Mouse (Mus musculus) urinary bladder, adult 18-20 months (tissue): Measurements from ENCODE around the gene Tmem198.

ENCODE experiments used
- DNase-seq, 2 experiments: peaks; one replicate each; pipeline ENCODE4 v3.0.0; 2022; ENCODE audit warnings: low spot score in 2 of 2, mixed read lengths in 2 of 2

The Tmem198 gene

DNA sequence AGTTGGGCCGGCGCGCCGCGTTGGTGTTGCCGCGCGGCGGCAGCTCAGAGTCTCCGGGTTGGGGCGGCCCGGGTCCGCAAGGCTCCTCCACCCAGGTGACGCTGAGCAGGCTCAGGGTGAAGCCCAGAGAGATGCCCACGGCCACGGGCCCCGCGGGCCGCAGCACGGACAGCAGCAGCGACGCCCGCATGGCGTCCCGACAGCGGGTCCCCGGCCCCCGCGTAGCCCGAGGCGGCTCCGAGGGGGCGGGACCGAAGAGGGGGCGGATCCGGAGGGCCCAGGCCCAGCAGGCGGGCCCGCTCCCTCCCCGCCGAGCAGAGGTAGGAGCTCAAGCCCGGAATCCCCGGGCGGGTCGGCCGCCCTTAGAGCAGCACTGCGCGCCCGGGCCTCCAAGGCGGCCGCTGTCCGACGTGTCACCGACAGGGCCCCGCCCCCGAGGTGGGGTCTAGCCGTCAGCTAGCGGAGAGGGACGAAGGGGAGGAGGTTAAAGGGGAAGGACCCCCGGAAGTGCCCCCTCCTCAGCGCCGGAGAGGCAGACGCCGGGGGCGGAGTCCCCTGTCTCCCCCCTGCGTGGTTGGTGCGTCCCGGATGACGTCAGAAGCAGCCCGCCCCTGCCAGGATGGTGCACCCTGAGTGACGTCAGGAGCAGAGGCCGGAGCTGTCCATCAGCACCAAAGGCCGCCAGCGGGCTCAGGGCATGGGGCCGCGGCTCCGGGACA, at the start of gene Tmem198, which contains the start of gene Chpf:
Tmem198 (plus strand) TSS at position 617 of the 719 bp plus-strand sequence.
Chpf (minus strand) TSS at position 392 of the 719 bp plus-strand sequence.
- peak; percentile 92 to 93 for DNase-seq

DNA sequence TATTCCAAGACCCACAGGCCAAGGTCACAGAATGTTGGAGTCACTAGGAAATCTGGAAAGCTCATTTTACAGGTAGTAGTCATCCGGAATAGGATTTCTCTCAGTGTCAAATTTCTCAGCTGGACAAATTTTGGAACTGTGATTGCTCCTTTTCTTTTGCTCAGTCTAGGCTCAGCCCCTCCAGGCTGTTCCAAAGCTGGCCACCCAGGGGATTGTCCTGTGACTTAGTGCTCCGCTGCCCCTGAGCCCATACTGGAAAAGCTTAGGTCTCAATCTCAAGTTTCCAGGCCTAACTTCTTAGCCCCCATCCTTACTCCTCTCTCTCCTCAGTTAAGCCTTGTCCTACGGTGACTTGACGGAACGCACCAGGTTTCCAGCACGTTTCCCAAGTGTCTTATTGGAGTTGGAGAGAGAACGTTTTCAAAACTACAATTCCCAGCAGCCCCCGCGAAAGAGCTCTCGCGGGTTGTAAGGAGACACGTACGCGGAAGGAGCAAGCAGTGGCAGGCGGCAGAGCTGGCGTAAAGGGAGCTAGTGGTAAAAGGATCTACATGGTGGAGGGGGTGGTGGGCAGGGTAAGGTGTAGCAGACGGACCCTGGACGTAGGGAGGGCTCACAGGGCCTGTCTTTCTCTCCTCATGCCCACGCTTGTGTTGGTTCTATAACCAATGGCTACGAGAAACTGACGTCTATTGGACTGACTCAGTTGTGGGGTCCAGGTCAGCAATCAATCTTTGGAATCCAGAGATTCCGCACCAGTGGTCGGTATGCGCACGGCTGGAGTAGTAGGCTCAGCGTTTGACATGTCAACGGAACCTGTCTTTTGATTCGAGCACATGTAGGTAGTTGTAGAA, 43.6 kb upstream of the Tmem198 start, which contains the start of gene Gmppa:
Gmppa (plus strand) TSS at position 456 of the 854 bp plus-strand sequence.
- peak; percentile 76 to 79 for DNase-seq

- DNase-seq: no peak
These were observed 40.5 kb upstream of the Tmem198 start for GRCm38 (mm10) chr1:75438782-75439181.

- DNase-seq: no peak
These were observed 38.7 kb upstream of the Tmem198 start for GRCm38 (mm10) chr1:75440661-75441060.

DNA sequence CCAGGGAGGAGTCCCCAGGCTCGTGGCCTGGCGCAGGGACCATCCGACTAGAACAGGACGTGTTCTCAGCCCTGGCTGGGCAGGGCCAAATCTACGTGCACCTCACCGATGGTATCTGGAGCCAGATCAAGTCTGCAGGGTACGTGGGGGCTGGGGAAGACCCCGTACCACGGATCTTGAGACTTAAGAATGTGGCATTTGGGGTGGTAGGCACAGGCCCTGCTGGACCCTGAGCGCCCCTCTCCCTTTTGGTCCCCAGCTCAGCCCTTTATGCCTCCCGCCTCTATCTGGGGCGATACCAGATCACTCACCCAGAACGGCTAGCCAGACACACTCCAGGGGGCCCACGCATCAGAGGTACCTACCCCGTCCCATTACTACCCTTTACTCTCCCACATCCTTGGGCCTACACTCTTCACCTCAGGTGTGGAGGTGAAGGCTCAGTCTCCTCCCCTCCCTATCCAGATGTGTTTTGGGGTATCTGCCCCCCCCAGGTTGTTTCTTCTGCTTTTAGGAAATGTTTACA, 37.8 kb upstream of the Tmem198 start:
- no peak for DNase-seq

DNA sequence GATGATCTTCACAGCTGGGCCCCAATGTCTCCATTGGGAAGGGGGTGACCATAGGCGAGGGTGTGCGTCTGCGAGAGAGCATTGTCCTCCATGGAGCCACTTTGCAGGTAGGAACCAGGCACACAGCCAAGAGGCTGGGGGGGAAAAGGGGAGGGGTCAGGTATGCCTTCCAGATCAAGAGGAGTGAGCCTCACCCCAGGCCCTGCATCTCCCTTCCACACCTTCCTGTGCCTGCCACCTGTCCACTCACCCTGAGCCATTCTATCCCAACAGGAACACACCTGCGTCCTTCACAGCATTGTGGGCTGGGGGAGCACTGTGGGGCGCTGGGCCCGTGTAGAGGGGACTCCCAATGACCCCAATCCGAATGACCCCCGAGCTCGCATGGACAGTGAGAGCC, 37.2 kb upstream of the Tmem198 start:
- DNase-seq: no peak

DNA sequence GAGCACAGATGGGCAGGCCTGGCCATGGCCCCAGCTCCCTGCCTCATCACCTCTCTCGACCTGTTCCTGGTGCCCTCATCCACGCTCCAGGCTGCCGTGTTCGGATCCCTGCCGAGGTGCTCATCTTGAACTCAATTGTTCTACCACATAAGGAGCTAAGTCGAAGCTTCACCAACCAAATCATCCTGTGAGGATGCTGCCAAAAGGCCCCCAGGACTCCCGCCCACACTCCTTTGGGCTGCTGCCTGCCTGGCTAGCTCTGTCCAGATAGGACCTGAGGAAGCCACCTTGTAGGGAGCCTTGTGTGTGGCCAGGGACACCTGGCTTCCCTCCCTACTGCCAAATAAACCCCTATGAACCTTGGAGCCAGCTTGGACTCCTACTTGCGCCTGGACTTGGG, 36.5 kb upstream of the Tmem198 start:
- DNase-seq: no peak

- DNase-seq: no peak
These were observed 35.9 kb upstream of the Tmem198 start for GRCm38 (mm10) chr1:75443247-75444024.

GRCm38 (mm10) chr1:75444208-75444607, 35.1 kb upstream of the Tmem198 start:
- no peak for DNase-seq

GRCm38 (mm10) chr1:75445141-75445701, 34.1 kb upstream of the Tmem198 start:
- DNase-seq: no peak

GRCm38 (mm10) chr1:75445751-75446611, 33.4 kb upstream of the Tmem198 start:
- peak; percentile 44 to 64 for DNase-seq

GRCm38 (mm10) chr1:75446656-75447055, 32.7 kb upstream of the Tmem198 start:
- no peak for DNase-seq

GRCm38 (mm10) chr1:75447265-75448051, 31.9 kb upstream of the Tmem198 start:
- DNase-seq: no peak

GRCm38 (mm10) chr1:75448052-75448431, 31.3 kb upstream of the Tmem198 start:
- DNase-seq: no peak

GRCm38 (mm10) chr1:75448937-75449336, 30.4 kb upstream of the Tmem198 start:
- DNase-seq: no peak

- DNase-seq: no peak
These were observed 29.8 kb upstream of the Tmem198 start for GRCm38 (mm10) chr1:75449377-75450135.

- DNase-seq: no peak
These were observed 28.9 kb upstream of the Tmem198 start, which contains the start of gene Asic4 for GRCm38 (mm10) chr1:75450314-75451005. Gene Asic4 (plus strand): TSS chr1:75450436.

DNA sequence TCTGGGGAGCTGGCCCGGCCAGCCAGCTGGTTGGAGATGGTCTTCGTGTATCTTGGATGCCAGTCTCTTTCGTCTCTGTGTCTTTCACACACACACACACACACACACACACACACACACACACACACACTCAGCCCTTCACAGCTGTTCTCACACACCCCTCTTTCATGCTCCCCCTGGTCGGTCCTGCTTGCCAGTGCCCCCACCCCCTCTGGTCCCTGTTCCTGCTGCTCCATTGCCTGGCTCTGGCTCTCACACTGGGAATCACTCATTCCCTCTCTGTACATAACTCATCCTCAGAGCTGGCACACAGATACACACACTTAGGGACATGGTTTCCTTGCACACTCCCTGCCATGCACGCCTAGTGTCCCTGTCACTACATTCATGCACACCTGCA, 27.4 kb upstream of the Tmem198 start:
- DNase-seq: no peak
